Mouse (Mus musculus) granulocyte monocyte progenitor cell, adult 5-6 weeks (primary cell): ENCODE measurements around the gene Auh. TPM values are rescaled to one million over a fixed set of nuclear protein-coding genes. Genes with fewer than 3 reads are reported as not detected.

Experiments
- ATAC-seq: replicated peaks from 2 replicates; pipeline ENCODE4 v1.8.0; 2016; ENCODE audit warnings: mild to moderate bottlenecking, moderate TSS enrichment, inconsistent platforms; ENCODE audit not compliant: poor library complexity, severe bottlenecking
- total RNA-seq, 2 experiments: library from RNA; stranded (forward) in 1 of 2; stranded (reverse) in 1 of 2; fragments of 200-712, 200-1000 nt in 1 of 2; fragments of >200 nt in 1 of 2; fragmentation: Nextera tagmentation in 1 of 2; gene quantifications; 2 replicates each; pipeline ENCODE4 v1.2.3; 2014 to 2017

The Auh gene
- total RNA-seq (2014; fragmentation: Nextera tagmentation) (29.2 and 35.9 TPM in 2 replicates), total RNA-seq (2017) (34.6 and 37.1 TPM in 2 replicates)

- peak; percentile 96 for ATAC-seq
Measured at GRCm38 (mm10) chr13:52929209-52930171, at the start of gene Auh. Auh (minus strand) TSS chr13:52929681.

DNA sequence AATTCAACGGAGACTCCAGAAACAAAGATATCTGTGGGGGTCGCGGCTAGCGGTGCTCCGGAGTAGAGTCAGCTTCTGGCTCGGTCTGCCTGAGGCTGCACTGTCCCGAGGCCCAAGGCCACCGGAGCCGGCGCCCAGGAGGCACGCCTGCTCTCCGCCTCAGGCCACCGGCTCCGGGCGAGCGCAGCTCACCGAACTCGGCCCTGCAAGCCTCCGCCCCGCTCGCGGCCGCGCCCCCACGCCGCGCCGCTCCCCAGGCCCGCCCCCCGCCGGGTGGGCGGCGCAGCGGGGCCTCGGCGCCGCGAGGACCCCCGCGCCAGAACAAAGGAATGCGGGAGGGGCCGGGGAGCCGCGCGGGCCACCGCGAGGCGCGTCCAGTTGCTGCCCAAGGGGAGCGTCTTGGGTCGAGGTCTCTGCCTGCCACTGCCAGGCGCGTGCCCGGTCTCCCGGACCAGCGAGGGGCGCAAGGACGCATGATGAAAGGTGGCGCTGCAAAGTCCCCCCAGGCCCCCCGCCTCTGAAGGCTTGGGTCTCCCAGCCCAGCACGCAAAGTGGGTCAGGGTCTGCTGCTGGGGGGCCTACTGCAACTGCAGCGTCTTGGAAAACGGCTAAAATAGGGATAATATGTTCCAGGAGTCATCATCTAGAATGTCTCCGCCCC, 49.0 kb upstream of the Auh start:
- ATAC-seq = no peak

DNA sequence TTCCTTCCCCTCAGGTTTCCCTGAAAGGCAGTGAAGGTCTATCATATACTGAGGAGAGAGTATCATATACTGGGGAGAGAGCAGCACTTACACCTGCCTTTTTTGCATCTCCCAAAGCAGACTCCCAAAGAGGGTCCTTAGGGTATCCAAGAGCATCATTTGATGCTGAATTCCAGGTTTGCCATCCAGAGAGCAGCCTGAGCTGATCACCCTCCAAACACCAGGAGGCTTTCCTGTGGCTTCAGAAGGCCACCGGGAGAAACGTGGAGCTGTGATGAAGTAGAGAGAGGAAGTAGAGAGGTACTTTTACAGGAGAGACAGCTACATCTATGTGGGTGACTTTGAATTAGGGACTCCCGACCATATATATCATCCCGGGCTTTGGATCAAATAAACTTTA, 48.3 kb upstream of the Auh start:
- no peak for ATAC-seq

DNA sequence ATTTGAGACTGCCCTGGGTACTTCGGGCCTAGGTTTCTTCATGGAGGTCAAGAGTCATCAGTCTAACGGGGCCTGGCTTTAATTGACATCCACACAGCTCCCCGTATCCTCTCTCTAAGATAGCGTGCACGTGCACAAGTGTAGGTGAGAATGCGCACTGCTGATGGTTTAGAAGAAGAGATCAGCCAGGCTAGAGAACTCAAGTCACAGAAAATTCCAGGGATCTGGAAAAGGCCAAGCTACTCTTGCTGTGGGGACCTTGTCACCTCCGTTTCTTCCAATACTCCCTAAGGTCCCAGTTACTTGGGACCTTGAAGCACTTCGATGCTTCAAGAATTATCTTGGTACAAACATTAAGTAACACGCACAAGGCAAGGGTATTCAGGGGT, 47.7 kb upstream of the Auh start:
- ATAC-seq = no peak

DNA sequence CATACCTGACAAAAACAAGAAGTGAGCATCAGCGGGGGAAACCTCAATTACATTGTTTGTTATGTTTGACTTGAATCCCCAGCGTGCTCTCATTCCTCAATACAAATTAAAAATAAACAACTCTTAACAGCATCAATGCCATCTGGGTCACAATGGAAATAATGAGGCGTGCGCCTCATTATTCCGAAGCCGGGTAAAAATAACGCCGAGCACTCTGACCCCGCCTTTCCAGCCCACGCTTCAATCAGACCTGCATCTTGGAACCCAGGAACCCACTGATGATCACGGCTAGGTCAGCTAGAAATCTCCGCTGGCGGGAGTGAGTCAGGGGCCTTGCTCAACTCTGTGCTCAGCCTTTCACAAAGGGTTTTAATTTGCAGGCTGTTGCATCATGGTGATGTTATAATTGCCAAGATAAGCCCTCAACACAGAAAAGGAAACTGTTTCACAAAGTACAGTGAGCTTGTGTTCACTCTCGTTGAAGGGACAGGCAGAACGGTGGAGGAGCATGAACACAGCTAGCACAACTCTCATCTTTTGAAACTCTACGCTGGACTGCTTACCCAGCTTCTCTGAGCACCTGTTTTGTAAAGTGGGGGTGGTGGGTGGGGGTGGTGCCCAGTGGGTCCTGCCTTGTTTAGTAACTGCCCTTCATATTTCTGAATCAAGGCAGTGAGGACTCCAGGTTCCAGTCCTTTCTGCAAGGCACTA, 47.2 kb upstream of the Auh start:
- peak; percentile 51 for ATAC-seq

DNA sequence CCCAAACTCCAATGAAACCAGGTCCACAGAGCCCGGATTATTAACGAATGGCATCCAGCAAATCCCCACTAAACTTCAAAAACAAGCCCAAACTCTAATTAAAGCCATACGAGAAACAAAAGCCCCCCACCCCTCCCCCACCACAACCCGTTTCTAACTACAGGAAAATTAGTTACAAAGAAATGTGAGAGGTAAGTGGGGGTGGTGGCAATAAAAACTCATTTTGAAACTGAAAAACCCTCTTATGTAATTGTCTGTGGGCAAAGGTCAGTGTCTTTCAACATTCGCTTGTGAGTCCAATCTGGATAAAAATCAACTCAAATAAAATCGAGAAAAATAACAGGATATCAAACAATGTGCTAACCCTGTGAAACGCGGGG, 46.6 kb upstream of the Auh start:
- ATAC-seq = no peak

DNA sequence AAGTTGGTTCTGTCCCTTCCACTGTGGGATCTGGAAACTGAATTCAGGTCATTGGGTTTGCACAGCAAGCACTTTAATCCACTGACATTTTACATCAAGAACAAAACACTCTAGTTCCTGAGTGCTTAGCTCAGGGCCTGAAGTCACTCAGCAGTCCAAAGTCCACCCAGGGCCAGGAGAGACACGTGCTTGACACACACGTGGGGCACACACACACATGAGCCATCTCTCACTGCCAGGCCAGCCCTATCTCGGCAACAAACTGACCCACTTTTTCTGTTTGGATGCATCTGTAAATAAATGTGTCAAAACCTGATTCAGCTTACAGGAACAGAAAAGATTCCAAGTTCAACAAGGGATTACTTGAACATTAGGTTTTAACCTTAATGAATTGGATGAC, 45.2 kb upstream of the Auh start:
- no peak for ATAC-seq

DNA sequence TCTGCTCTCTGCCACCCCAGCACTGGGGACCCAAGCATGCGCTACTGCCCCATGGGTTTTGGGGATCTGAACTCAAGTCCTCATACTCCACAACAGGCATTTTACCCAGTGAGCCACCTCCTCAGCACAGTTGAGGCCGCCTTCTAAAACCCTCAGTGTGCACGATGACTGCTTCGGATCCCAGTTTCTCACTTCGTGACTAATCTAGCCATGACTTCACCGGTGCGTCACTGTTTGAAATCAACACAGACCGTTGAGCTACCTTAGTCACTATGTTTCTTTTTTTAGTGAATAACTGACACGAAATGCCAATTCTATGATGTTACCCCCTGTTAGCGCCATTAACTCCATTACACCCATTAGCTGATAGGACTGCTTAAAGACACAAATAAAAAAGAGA, 43.9 kb upstream of the Auh start:
- no peak for ATAC-seq

DNA sequence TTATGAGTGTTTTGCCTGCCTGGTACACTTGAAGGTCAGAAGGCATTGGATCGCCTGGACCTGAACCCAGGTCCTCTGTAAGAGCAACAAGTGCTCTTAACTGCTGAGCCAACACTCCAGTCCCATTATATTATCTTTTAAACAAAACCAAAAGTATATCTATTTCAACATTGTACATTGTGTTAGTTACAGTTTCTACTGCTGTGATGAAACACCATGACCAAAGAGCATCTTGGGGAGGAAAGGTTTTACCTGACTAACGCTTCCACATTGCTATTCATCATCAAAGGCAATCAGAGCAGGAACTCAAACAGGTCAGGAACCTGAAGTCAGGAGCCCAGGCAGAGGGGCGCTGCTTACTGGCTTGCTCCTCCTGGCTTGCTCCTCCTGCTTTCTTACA, 43.1 kb upstream of the Auh start:
- ATAC-seq = no peak

DNA sequence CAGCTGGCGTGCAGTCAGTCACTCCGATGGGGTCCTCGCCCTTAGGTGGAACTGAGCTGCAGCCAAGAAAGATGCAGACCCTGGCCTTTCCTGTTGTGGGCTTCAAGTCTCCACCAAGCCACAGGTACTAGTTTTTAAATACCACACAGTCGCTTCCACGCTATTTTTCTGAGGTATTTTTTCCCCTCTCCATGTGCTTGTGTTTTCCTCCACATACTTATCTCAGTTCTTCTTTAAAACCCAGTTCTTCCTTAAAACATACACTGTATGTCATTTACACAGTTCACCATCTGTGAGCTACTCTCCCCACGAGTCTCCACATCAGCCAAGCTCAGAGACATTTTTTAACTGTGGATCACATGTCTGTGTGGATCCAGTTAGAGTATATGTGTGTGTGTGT, 41.4 kb upstream of the Auh start:
- ATAC-seq = no peak

GRCm38 (mm10) chr13:52962922-52963321, 33.4 kb upstream of the Auh start:
- ATAC-seq = no peak; the same call in 1 of the 2 replicates

GRCm38 (mm10) chr13:52962361-52962760, 32.9 kb upstream of the Auh start:
- peak; percentile 54 for ATAC-seq

GRCm38 (mm10) chr13:52953779-52954553, 24.5 kb upstream of the Auh start:
- ATAC-seq = no peak

DNA sequence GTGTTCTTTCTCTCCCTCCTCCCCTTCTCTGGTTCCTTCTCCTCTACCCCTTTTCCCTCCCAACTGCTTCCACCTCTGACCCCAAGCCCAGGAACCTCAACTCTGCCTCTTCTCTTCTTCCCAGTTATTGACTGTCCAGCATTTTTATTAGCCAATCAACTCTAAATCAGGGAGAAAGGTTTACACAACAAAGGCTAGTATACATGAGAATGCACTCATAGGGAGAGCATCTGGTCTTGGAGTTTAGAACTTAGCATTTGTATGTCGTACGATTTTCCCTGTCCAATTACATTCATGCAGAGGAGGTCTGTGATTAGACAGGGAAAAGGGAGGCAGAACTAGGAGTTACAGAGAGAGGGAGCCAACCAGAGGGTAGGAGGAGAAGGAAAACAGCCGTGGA, 19.7 kb upstream of the Auh start:
- no peak for ATAC-seq

- no peak for ATAC-seq
Measured at GRCm38 (mm10) chr13:52947545-52947944, 18.1 kb upstream of the Auh start.

DNA sequence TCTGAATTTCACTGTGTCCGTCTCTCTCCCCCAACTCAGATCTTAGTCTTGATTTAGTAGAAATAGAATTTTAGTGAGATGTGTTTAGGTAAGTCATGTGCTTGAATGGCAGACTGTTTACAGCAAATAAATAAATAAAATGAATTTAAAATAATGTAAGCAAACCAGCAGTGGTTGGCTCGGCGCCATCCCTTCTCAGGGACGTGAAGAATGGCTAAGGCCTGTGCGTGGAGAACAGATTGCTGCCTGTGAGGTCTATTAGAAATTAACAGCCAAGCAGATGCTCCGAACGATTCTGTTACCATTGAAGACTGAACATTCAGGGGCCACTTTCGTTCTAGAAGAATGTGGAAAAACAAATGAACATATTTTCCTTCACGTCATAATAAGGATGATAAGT, 16.3 kb upstream of the Auh start:
- no peak for ATAC-seq

DNA sequence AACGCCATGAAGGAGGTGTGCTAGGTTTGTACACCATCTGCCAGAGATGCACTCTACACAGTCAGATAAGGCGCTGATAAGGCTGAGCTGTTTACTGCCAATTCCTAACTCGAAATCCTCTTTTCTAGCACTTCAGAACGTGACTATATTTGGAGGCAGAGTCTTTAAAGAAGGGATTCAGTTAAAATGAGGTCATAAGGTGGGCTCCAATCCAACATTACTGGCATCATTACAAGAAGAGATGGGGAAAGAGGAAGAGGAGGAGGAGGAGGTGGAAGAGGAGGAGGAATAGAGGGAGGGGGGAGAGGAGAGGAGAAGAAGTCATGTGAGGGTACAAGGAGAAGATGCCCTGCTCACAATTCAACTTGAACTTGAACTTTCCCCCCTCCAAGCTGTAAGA, 14.6 kb upstream of the Auh start:
- no peak for ATAC-seq

GRCm38 (mm10) chr13:52942876-52943388, 13.5 kb upstream of the Auh start:
- no peak for ATAC-seq

DNA sequence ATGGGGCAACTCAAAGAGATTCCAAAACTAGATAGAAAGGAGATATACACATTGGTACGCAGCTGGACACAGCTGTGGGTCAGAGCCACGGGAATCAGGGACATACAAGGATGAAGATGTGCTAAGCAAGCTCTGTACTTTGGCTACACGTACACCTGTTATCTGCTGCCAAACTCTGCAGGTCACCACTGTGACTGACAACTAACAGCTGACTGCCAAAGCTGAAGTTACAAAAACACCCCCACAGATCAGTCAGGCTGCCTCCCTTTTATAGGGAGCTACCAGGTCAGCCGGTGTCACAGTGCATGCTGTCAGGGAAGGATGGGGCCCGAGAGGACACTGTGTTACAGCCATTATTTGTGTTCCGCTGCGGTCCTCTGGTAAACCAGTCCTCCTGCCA, 11.5 kb upstream of the Auh start:
- no peak for ATAC-seq

- ATAC-seq = no peak
Measured at GRCm38 (mm10) chr13:52930582-52930981, 1.1 kb upstream of the Auh start.
